Mouse (Mus musculus) midbrain, embryonic 11.5 days (tissue): ENCODE results near the gene Slc16a12. TPM values are rescaled to one million over a fixed set of nuclear protein-coding genes. Genes with fewer than 3 reads are reported as not detected.

Experiments used
- ATAC-seq: fragments of 200-750 bp; cut with Nextera tagmentation; 2 replicates; pipeline ENCODE4 v1.8.0; 2017; ENCODE audit warnings: moderate TSS enrichment, moderate library complexity; ENCODE audit not compliant: low FRiP score
- DNase-seq: peaks from one replicate; pipeline ENCODE4 v3.0.0; 2015; ENCODE audit warnings: low spot score; ENCODE audit errors: missing footprints
- H3K27ac ChIP-seq: fragments of 300-500 bp; sonication (generic); 2 replicates; pipeline ENCODE4 v1.5.1; 2014; ENCODE audit warnings: low read depth, low read length
- H3K27me3 ChIP-seq: fragments of 300-500 bp; sonication (generic); 2 replicates; pipeline ENCODE4 v1.6.1; 2014; ENCODE audit warnings: mild to moderate bottlenecking, low read length, moderate library complexity, mixed read lengths; ENCODE audit not compliant: control insufficient read depth, insufficient read depth
- H3K36me3 ChIP-seq: fragments of 300-500 bp; sonication (generic); 2 replicates; pipeline ENCODE4 v1.6.1; 2014; ENCODE audit warnings: mild to moderate bottlenecking, low read length, moderate library complexity, mixed read lengths; ENCODE audit not compliant: control insufficient read depth, insufficient read depth
- H3K4me1 ChIP-seq: fragments of 300-500 bp; sonication (generic); 2 replicates; pipeline ENCODE4 v1.6.1; 2014; ENCODE audit warnings: low read length; ENCODE audit not compliant: control insufficient read depth, insufficient read depth
- H3K4me2 ChIP-seq: fragments of 300-500 bp; sonication (generic); 2 replicates; pipeline ENCODE4 v1.6.1; 2014; ENCODE audit warnings: mild to moderate bottlenecking, moderate library complexity
- H3K4me3 ChIP-seq: fragments of 300-500 bp; sonication (generic); 2 replicates; pipeline ENCODE4 v1.5.1; 2014; ENCODE audit warnings: low read depth, low read length
- H3K9ac ChIP-seq: fragments of 300-500 bp; sonication (generic); 2 replicates; pipeline ENCODE4 v1.6.1; 2014; ENCODE audit warnings: low read length
- H3K9me3 ChIP-seq: fragments of 300-500 bp; sonication (generic); 2 replicates; pipeline ENCODE4 v1.6.1; 2016; ENCODE audit warnings: low read length; ENCODE audit not compliant: control insufficient read depth
- WGBS: fragments of 180-500 bp; shearing (Covaris S2); extraction: QIAGEN DNeasy Blood & Tissue Kit; methylation state at CpG from one replicate; pipeline ENCODE4 v1.1.7; 2014; 5-methylcytosine and 5-hydroxymethylcytosine counted together
- polyA plus RNA-seq: library from polyadenylated mRNA; unstranded; fragments of >200 nt; fragmentation: Nextera tagmentation; extraction: Ambion mirVana; gene quantifications from 2 replicates; pipeline ENCODE4 v1.2.1, GENCODE M21; 2014

Gene Slc16a12
- 2.7 and 3.0 TPM in 2 replicates for polyA plus RNA-seq

DNA sequence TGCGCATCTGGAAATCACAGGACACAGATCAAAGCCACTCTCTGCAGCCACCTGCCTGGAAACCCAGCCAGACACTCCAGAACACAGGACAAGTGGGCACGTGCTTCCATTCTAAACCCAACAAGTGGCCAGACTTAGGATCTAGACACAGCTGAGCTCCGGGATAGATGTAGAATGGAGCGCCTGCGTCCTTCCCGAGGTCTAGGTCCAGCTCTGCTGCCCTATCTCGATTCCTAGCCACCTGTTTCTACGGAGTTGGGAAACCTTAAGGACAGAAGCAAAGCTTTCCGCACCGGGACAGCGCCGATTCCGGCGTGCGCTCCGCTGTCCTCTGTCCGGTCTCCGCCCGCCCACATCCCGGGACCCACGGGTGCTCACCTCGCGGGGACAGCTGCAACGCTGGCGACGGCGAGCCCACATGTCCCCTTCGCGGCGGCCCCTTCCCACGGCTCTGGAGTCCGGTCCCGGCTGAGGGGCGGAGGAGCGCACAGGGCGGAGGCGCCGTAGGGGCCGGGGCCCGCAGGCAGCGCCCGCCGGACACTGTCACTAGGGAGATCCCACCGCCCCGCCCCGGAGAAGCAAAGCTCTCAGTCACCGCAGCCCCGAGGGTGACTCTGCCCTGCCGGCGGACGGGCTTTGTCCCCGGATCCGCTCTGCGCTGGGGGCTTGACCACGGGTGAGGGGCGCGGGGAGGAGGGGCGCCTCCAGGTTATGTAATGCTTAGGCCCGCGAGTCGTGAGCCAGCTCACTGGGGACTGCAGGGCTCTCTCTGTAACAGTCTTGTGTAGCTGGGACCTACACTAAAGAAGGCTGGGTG, at the start of gene Slc16a12:
Gene Slc16a12 (minus strand): TSS at position 602 of the 817 bp plus-strand sequence.
- peak; percentile 95 for DNase-seq
- Histone ChIP-seq H3K36me3 (no peaks in the 10 kb centered on the region), H3K27me3 (peaks cover 5% of the 10 kb centered on the region; the same call in 1 of the 2 replicates), H3K9me3 (no peaks in the 10 kb centered on the region), H3K27ac (no peak within 1 kb of the TSS), H3K4me1 (no peaks in the 10 kb centered on the region), H3K4me2 (peak within 1 kb of the TSS; percentile 97), H3K4me3 (peak within 1 kb of the TSS; percentile 63), H3K9ac (peak within 1 kb of the TSS; percentile 69)
- WGBS = 1% methylated on average over 60 of the region's 61 CpGs
- ATAC-seq = peak; percentile 86

DNA sequence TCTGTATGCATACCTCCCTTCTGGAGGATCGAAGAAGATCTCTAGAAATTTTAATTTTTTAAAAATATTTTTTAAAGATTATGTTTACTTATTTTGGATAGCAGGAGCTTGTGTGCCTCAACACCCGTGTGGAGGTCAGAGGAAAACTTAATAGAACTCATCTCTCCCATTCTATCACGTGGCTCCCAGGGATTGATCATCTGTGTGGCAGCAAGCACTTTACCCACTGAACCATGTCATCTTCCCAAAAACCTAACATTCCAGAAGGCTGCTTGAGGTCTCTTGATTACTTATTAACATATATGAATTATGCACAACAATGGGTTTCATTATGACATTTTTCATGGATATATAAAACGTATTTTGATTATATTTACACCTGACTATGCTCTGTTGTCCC, 49.3 kb upstream of the Slc16a12 start:
- WGBS = 78% methylated on average over 4 of the region's 4 CpGs
- Histone ChIP-seq H3K36me3 (no peaks in the 10 kb centered on the region), H3K9ac (no peak overlapping the region)

DNA sequence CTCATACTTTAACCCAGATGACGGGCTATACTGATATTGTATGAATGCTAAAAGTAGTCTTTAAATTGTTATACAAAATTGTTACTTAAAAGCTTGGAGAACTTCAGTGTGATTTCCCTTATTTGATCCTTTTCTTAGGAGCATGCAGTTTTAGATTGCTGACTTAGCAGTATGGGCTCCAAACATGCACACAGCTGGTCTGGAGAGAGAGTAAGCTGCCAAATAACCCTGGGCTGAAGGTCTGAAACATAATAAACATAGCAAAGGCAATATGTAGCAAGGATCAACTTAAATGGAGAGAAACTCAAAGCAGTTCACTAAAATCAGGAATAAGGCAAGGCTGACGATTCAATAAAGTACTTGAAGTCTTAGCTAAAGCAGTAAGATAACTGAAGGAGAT, 35.4 kb upstream of the Slc16a12 start:
- H3K9ac ChIP-seq = no peak overlapping the region

More for the DNA sequence above, 49.3 kb upstream of the Slc16a12 start:
- Histone ChIP-seq H3K27me3 (no peaks in the 10 kb centered on the region), H3K4me2 (no peak overlapping the region), H3K4me3 (no peak overlapping the region), H3K9me3 (no peaks in the 10 kb centered on the region), H3K4me1 (no peaks in the 10 kb centered on the region), H3K27ac (no peak overlapping the region)
- ATAC-seq (no peak), DNase-seq (no peak)

DNA sequence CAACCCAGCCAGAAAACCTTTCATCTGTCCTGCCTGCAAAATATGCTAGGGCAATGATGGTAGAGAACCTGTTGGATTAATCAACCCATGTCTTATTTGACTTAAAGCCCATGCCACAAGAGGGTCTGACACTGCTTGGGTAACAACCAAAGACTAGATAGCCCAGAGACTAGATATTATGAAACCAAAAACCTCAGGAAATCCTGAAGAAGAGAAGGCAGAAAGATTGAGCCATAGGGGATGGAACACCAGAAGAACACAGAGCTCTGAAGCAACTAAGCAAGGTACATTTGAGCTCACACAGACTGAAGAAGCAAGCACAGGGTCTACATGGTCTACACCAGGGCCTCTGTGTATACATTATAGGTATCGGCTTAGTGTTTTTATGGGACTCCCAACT, 31.9 kb upstream of the Slc16a12 start:
- WGBS = 95% methylated on average over 1 of the region's 1 CpGs
- no peak for DNase-seq
- no peaks in the 10 kb centered on the region for H3K36me3 ChIP-seq

More for the DNA sequence above, 35.4 kb upstream of the Slc16a12 start:
- WGBS = 95% methylated on average over 2 of the region's 2 CpGs
- no peak overlapping the region for H3K4me2 ChIP-seq
- H3K4me3 ChIP-seq = no peak overlapping the region
- H3K27me3 ChIP-seq = no peaks in the 10 kb centered on the region
- no peaks in the 10 kb centered on the region for H3K4me1 ChIP-seq
- no peak overlapping the region for H3K27ac ChIP-seq
- ATAC-seq (no peak), DNase-seq (no peak)
- no peaks in the 10 kb centered on the region for H3K36me3 ChIP-seq
- H3K9me3 ChIP-seq = no peaks in the 10 kb centered on the region

DNA sequence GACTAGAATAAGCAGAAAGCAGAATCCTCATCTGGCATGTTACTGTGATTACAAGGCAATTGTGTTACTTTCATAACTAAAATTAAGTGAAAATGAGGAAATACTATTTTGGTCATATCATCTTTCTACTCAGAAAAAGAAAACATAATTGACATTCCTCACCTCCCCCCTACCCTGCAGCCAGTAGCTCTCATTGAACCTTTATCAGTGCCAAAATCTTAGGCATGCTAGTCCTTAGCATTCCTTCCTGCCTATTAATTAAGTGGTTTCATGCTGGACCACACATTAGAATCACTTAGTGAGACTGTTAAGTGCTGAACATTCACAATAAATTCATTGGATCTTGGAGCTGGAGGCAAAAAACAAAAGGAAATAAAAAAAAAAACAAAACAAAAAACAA, 31.0 kb upstream of the Slc16a12 start:
- H3K27ac ChIP-seq = no peak overlapping the region
- H3K36me3 ChIP-seq = no peaks in the 10 kb centered on the region
- no peak overlapping the region for H3K4me2 ChIP-seq
- no peak for DNase-seq
- H3K9me3 ChIP-seq = no peaks in the 10 kb centered on the region
- H3K27me3 ChIP-seq = no peaks in the 10 kb centered on the region
- no peak overlapping the region for H3K9ac ChIP-seq
- no peak overlapping the region for H3K4me3 ChIP-seq
- ATAC-seq = no peak
- no peaks in the 10 kb centered on the region for H3K4me1 ChIP-seq

More for the DNA sequence above, 31.9 kb upstream of the Slc16a12 start:
- Histone ChIP-seq H3K9me3 (no peaks in the 10 kb centered on the region), H3K9ac (no peak overlapping the region), H3K4me2 (no peak overlapping the region), H3K4me3 (no peak overlapping the region), H3K27ac (no peak overlapping the region), H3K4me1 (no peaks in the 10 kb centered on the region), H3K27me3 (no peaks in the 10 kb centered on the region)
- no peak for ATAC-seq

DNA sequence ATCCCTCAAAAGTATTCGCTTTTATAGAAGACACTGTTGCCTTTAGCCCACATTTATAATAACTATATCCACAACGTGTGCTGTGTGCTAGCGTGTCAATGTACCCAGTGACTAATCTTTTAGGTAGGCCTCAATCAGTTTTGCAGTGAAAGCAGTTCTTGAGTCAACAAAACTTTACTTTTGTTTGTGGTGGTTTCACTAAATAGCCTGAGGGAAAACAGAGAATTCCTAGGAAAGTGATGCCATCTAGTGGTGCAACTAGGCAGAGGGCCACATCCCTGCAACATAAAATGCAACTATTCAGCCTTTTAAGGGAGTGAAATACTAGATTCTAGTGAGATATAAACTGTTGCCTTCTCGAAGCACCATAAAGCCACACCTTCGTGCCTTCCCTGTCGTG, 25.7 kb upstream of the Slc16a12 start:
- H3K4me2 ChIP-seq = no peak overlapping the region
- H3K27ac ChIP-seq = no peak overlapping the region
- 28% methylated on average over 6 of the region's 6 CpGs for WGBS
- no peak overlapping the region for H3K4me3 ChIP-seq
- DNase-seq (peak; percentile 90), ATAC-seq (no peak)
- no peak overlapping the region for H3K9ac ChIP-seq
- no peaks in the 10 kb centered on the region for H3K4me1 ChIP-seq
- H3K27me3 ChIP-seq = no peaks in the 10 kb centered on the region
- H3K36me3 ChIP-seq = no peaks in the 10 kb centered on the region
- no peaks in the 10 kb centered on the region for H3K9me3 ChIP-seq

DNA sequence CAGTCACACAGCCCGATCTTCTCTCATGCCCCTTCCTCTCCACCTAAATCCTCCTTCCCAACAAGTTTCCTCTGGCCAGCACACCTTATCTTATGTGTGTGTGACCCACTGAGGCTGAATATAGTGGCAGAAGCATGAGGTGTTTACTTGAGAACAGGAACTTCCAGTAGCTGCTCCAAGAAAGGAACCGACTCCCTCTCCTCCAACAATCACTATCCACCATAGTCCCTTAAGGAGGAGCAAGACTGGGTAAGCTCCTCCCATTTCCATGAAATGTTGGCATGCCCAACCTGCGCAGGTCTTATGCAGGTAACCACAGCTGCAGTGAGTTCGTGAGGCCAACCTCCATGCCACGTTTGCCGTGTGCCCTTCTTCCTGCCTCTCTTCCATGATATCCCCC, 23.7 kb upstream of the Slc16a12 start:
- ATAC-seq (no peak), DNase-seq (no peak)
- H3K9ac ChIP-seq = no peak overlapping the region
- H3K27ac ChIP-seq = no peak overlapping the region
- no peaks in the 10 kb centered on the region for H3K9me3 ChIP-seq
- 88% methylated on average over 6 of the region's 6 CpGs for WGBS
- no peaks in the 10 kb centered on the region for H3K4me1 ChIP-seq
- H3K36me3 ChIP-seq = no peaks in the 10 kb centered on the region
- no peak overlapping the region for H3K4me2 ChIP-seq
- no peak overlapping the region for H3K4me3 ChIP-seq
- H3K27me3 ChIP-seq = no peaks in the 10 kb centered on the region

DNA sequence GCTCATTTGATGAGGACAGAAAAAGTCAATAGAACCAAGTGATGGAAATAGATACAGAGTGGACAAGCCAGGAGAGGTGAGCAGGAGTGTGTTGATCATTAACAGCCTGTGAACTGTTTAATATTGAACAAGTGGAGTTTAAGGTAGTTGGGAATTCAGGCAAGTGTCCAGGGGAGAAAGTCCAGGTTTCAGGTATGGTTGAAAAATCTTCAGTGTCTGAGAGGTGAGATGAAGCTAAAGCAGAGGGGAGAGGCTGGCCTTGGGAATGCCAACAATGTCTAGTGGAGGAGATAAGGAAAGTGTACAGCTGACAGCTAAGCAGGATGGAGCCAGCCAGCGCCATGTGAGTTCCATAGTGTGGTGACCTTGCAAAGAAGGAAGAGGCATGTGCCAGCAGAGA, 11.7 kb upstream of the Slc16a12 start:
- H3K36me3 ChIP-seq = no peaks in the 10 kb centered on the region
- H3K27ac ChIP-seq = no peak overlapping the region
- H3K4me1 ChIP-seq = no peaks in the 10 kb centered on the region
- H3K9ac ChIP-seq = no peak overlapping the region
- ATAC-seq = no peak
- 93% methylated on average over 1 of the region's 1 CpGs for WGBS
- no peaks in the 10 kb centered on the region for H3K9me3 ChIP-seq
- no peak overlapping the region for H3K4me3 ChIP-seq
- H3K4me2 ChIP-seq = no peak overlapping the region
- DNase-seq = no peak
- no peaks in the 10 kb centered on the region for H3K27me3 ChIP-seq

DNA sequence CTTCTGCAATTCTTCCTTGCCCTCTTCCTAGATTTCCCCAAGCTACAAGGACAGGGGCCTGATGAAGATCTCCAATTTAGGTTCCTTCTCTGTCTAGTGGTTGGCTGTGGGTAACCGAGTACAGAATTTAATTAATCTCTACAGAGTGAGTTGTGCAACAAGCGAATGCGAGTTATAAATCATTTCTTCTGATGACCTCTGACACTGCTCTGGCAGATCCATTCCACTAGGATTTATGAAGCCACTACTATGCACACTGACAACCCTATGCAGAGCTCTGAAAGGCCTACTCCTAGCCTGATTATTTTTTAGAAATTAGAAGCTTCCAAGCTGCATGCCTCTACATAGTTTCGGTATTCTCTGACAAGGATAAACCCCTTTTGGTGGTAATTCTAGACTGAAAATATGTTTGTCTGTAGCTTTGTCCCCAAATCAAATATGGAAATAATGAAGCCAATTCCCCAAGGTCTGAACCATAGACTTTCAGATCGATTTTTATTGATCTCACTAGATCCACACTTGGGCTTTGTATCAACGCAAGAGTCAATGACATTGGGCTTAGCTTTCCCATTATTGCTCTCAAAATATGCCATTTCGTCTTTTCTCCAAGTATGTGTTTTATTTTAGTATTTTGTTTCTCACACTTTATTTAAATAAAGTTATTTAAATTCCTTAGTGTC, 9.6 kb upstream of the Slc16a12 start:
- ATAC-seq = no peak
- DNase-seq = no peak
- H3K9me3 ChIP-seq = no peaks in the 10 kb centered on the region
- H3K36me3 ChIP-seq = no peaks in the 10 kb centered on the region
- no peaks in the 10 kb centered on the region for H3K27me3 ChIP-seq
- 86% methylated on average over 7 of the region's 7 CpGs for WGBS
- no peak overlapping the region for H3K4me3 ChIP-seq
- H3K4me2 ChIP-seq = no peak overlapping the region
- no peak overlapping the region for H3K9ac ChIP-seq
- H3K4me1 ChIP-seq = no peaks in the 10 kb centered on the region
- no peak overlapping the region for H3K27ac ChIP-seq
